Mouse (Mus musculus): ENCODE data around the gene Ppp1r12b. TPM values are rescaled to one million over a fixed set of nuclear protein-coding genes. Genes with fewer than 3 reads are reported as not detected.

The Ppp1r12b gene
- polyA plus RNA-seq, 2 experiments: 9.2 to 11.4 TPM

GRCm38 (mm10) chr1:134783958-134784357, 171.8 kb downstream of the Ppp1r12b start:
- no peak for ATAC-seq (ENCODE audit: low FRiP score, low read depth)
- H3K4me3 ChIP-seq (replicated peaks; ENCODE audit: low read length): no peak overlapping the region
- no peak for TF ChIP-seq POLR2A (IDR thresholded peaks at IDR 0.05; ENCODE audit: borderline replicate concordance, extremely low read depth, insufficient read depth, insufficient read length)
- H3K27ac ChIP-seq (replicated peaks; ENCODE audit: low read depth, low read length): no peak overlapping the region
- H3K9ac ChIP-seq (ENCODE audit: low read depth, low read length, severe bottlenecking): no peak overlapping the region
- no peaks in the 10 kb centered on the region for H3K27me3 ChIP-seq (ENCODE audit: control insufficient read depth, insufficient read depth, low read length)
- WGBS: 74% methylated on average over 4 of the region's 4 CpGs
- peaks cover 3% of the 10 kb centered on the region for H3K36me3 ChIP-seq (ENCODE audit: control insufficient read depth, insufficient read depth, low read length)
- no peak for DNase-seq (ENCODE audit: low spot score)
- peaks cover 22% of the 10 kb centered on the region for H3K4me1 ChIP-seq (ENCODE audit: control insufficient read depth, insufficient read depth, low read length)
- H3K9me3 ChIP-seq (ENCODE audit: control insufficient read depth, low read length): no peaks in the 10 kb centered on the region
- no peak overlapping the region for H3K4me2 ChIP-seq (replicated peaks; ENCODE audit: low read depth, low read length, severe bottlenecking)

- Histone ChIP-seq H3K27me3 (ENCODE audit: control insufficient read depth, insufficient read depth, low read length) (no peaks in the 10 kb centered on the region), H3K4me1 (ENCODE audit: control insufficient read depth, insufficient read depth, low read length) (peaks cover 20% of the 10 kb centered on the region), H3K36me3 (ENCODE audit: control insufficient read depth, insufficient read depth, low read length) (peaks cover 3% of the 10 kb centered on the region), H3K4me2 (replicated peaks; ENCODE audit: low read depth, low read length, severe bottlenecking) (no peak overlapping the region), H3K4me3 (replicated peaks; ENCODE audit: low read length) (no peak overlapping the region), H3K27ac (replicated peaks; ENCODE audit: low read depth, low read length) (no peak overlapping the region), H3K9ac (ENCODE audit: low read depth, low read length, severe bottlenecking) (no peak overlapping the region), H3K9me3 (ENCODE audit: control insufficient read depth, low read length) (no peaks in the 10 kb centered on the region)
- TF ChIP-seq POLR2A (IDR thresholded peaks at IDR 0.05; ENCODE audit: borderline replicate concordance, extremely low read depth, insufficient read depth, insufficient read length): no peak
- 87% methylated on average over 5 of the region's 5 CpGs for WGBS
- ATAC-seq (ENCODE audit: low FRiP score, low read depth) (no peak), DNase-seq (ENCODE audit: low spot score) (no peak)
Measured at GRCm38 (mm10) chr1:134782797-134783196, 172.9 kb downstream of the Ppp1r12b start.

- WGBS: 58% methylated on average over 13 of the region's 13 CpGs
- H3K9ac ChIP-seq (ENCODE audit: low read depth, low read length, severe bottlenecking): no peak overlapping the region
- no peak for DNase-seq (ENCODE audit: low spot score)
- no peak for ATAC-seq (ENCODE audit: low FRiP score, low read depth)
- no peak for TF ChIP-seq POLR2A (IDR thresholded peaks at IDR 0.05; ENCODE audit: borderline replicate concordance, extremely low read depth, insufficient read depth, insufficient read length)
- peaks cover 15% of the 10 kb centered on the region for H3K36me3 ChIP-seq (ENCODE audit: control insufficient read depth, insufficient read depth, low read length)
- no peak overlapping the region for H3K27ac ChIP-seq (replicated peaks; ENCODE audit: low read depth, low read length)
- H3K9me3 ChIP-seq (ENCODE audit: control insufficient read depth, low read length): no peaks in the 10 kb centered on the region
- no peaks in the 10 kb centered on the region for H3K27me3 ChIP-seq (ENCODE audit: control insufficient read depth, insufficient read depth, low read length)
- H3K4me2 ChIP-seq (replicated peaks; ENCODE audit: low read depth, low read length, severe bottlenecking): no peak overlapping the region
- no peak overlapping the region for H3K4me3 ChIP-seq (replicated peaks; ENCODE audit: low read length)
- peaks cover 23% of the 10 kb centered on the region for H3K4me1 ChIP-seq (ENCODE audit: control insufficient read depth, insufficient read depth, low read length)
Measured at GRCm38 (mm10) chr1:134777936-134778548, 177.7 kb downstream of the Ppp1r12b start.

GRCm38 (mm10) chr1:134777201-134777885, 178.4 kb downstream of the Ppp1r12b start:
- no peak overlapping the region for H3K4me2 ChIP-seq (replicated peaks; ENCODE audit: low read depth, low read length, severe bottlenecking)
- no peak for ATAC-seq (ENCODE audit: low FRiP score, low read depth)
- no peak overlapping the region for H3K27ac ChIP-seq (replicated peaks; ENCODE audit: low read depth, low read length)
- H3K9me3 ChIP-seq (ENCODE audit: control insufficient read depth, low read length): no peaks in the 10 kb centered on the region
- no peak for TF ChIP-seq POLR2A (IDR thresholded peaks at IDR 0.05; ENCODE audit: borderline replicate concordance, extremely low read depth, insufficient read depth, insufficient read length)
- H3K27me3 ChIP-seq (ENCODE audit: control insufficient read depth, insufficient read depth, low read length): no peaks in the 10 kb centered on the region
- H3K4me1 ChIP-seq (ENCODE audit: control insufficient read depth, insufficient read depth, low read length): peaks cover 23% of the 10 kb centered on the region
- peaks cover 19% of the 10 kb centered on the region for H3K36me3 ChIP-seq (ENCODE audit: control insufficient read depth, insufficient read depth, low read length)
- H3K9ac ChIP-seq (ENCODE audit: low read depth, low read length, severe bottlenecking): no peak overlapping the region
- 78% methylated on average over 12 of the region's 12 CpGs for WGBS
- no peak overlapping the region for H3K4me3 ChIP-seq (replicated peaks; ENCODE audit: low read length)
- DNase-seq (ENCODE audit: low spot score): no peak

GRCm38 (mm10) chr1:134775631-134776030, 180.1 kb downstream of the Ppp1r12b start:
- H3K36me3 ChIP-seq (ENCODE audit: control insufficient read depth, insufficient read depth, low read length): peaks cover 17% of the 10 kb centered on the region
- DNase-seq (ENCODE audit: low spot score) (no peak), ATAC-seq (ENCODE audit: low FRiP score, low read depth) (no peak)
- peaks cover 28% of the 10 kb centered on the region for H3K4me1 ChIP-seq (ENCODE audit: control insufficient read depth, insufficient read depth, low read length)
- 16% methylated on average over 3 of the region's 3 CpGs for WGBS
- H3K4me3 ChIP-seq (replicated peaks; ENCODE audit: low read length): no peak overlapping the region
- H3K27ac ChIP-seq (replicated peaks; ENCODE audit: low read depth, low read length): no peak overlapping the region
- H3K9ac ChIP-seq (ENCODE audit: low read depth, low read length, severe bottlenecking): no peak overlapping the region
- H3K4me2 ChIP-seq (replicated peaks; ENCODE audit: low read depth, low read length, severe bottlenecking): no peak overlapping the region
- H3K27me3 ChIP-seq (ENCODE audit: control insufficient read depth, insufficient read depth, low read length): no peaks in the 10 kb centered on the region
- no peak for TF ChIP-seq POLR2A (IDR thresholded peaks at IDR 0.05; ENCODE audit: borderline replicate concordance, extremely low read depth, insufficient read depth, insufficient read length)
- H3K9me3 ChIP-seq (ENCODE audit: control insufficient read depth, low read length): no peaks in the 10 kb centered on the region
